Mouse (Mus musculus) kidney, postnatal 4 days (tissue): Measurements from ENCODE around the gene Syngap1.

ENCODE experiments used
- DNase-seq, 2 experiments: peaks; one replicate each; pipeline ENCODE4 v3.0.0; 2021; ENCODE audit warnings: mixed read lengths in 2 of 2

Syngap1 gene

GRCm38 (mm10) chr17:26936921-26937695 lies 3.9 kb upstream of the Syngap1 start:
- DNase-seq, result no peak

GRCm38 (mm10) chr17:26937883-26938695 lies 3.0 kb upstream of the Syngap1 start:
- DNase-seq, result no peak

DNA sequence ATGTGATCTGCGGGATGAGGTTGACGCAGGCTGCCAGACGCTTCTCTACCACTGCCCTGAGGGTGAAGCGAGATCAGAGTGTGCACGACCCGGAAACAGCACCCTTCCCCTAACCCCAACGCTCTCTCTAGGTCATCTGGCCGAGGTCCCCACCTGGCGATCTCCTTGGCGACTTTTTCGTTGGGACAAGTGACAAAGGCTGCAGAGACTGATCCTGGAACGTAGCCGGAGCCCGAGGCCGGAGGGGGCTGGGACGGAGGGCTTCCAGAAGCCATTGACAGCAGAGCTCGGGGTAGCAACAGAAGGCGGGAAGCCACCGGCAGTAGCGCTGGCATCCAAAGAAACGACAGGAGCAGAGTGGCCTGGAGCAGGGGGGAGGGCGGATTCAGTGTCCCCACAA lies 2.3 kb upstream of the Syngap1 start:
- DNase-seq, result peak in 1 of 2 experiments; percentile 43

- DNase-seq, result peak; percentile 99 to 100
Observed at GRCm38 (mm10) chr17:26939178-26939972, 1.7 kb upstream of the Syngap1 start, which contains the start of gene Cuta. Cuta (minus strand) TSS chr17:26939569.

GRCm38 (mm10) chr17:26939973-26940300 lies 1.1 kb upstream of the Syngap1 start:
- no peak for DNase-seq

DNA sequence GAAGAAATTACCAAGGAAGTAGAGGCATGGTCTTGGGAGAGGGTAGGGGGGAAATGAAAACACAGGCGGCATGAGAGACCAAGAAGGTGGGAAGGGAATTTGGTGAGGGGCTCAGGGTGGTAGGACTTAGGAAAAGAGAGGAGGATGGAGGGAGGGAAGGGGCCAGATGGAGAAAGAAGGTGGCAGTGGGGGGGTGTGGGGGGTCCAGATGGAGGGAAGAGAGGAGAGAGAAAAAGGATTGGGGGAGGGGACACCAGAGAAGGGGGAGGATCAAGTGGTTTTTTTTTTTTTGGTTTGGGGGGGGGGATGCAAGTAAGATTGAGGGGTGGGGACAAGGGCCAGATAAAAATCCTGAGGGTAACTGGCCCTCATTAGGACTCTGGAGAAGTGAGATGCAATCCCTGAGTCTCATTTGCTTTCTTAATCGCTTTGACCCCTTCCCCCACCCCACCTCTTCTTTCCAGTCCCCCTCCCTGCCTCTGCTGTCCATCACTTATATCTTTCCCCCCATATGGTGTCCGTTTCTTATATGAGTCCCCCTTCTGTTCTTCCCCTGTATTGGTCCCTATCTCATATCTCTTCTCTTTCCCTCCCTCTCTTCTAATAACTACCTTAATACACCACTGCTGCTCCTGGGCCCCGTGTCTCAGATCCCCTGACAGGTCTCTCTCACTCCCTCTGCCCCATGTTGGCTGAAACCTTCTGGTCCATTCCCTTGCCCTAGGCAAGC lies 953 bp downstream of the Syngap1 start:
- no peak for DNase-seq

DNA sequence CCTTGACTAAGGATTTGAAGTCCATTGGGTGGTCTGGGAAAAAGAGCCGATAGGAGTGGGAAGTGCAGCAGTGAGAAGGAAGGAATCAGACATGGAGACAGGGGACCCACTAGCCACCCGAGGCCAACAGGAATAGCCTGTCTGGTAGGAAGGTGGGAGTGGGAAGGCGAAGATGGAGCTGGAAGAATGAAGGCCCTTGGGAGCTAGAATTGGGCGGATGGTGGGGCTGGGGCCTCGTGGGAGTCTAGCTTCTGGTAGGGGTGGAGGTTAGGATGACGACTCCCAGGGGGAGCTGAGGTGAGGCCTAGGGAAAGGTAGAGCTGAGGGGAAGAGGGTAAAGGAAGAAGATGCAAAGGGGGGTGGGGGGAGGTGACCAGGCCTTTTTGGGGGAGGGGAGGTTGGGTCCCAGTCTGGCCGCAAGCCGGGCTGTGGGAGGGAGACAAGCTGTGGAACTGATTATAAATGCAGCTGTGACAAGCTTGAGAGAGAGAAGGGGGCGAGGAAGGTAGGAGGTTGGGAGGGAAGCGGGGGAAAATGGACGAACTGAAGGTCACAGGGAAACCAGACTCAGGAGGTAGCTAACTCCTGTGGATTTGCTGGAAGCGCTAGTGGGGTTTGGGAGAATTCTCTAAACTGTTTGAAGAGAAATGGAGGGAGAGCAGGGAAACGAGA lies 4.9 kb downstream of the Syngap1 start:
- peak in 1 of 2 experiments; percentile 45 for DNase-seq

DNA sequence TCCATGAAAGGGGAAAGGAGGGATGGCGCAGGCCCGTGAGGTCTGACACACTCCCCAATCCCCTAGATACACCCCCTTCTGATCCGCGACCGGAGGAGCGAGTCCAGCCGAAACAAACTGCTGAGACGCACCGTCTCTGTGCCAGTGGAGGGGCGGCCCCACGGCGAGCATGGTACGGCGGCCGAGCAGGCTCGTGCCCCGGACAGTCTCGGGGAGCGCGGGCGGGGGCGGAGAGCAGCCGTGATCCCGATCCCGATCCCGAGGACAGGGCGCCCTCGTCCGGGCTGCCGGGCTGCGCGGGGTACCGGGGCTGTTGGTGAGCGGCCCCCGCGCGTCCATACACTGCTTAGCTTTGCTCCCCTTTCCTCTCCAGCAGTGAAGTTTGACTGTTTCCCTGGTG lies 5.5 kb downstream of the Syngap1 start:
- peak; percentile 84 to 90 for DNase-seq

GRCm38 (mm10) chr17:26947231-26948100 lies 6.4 kb downstream of the Syngap1 start:
- DNase-seq, result no peak

- DNase-seq, result peak; percentile 68 to 77
Observed at GRCm38 (mm10) chr17:26948316-26949050, 7.4 kb downstream of the Syngap1 start.

GRCm38 (mm10) chr17:26949051-26949577 lies 8.1 kb downstream of the Syngap1 start:
- peak; percentile 46 to 64 for DNase-seq

DNA sequence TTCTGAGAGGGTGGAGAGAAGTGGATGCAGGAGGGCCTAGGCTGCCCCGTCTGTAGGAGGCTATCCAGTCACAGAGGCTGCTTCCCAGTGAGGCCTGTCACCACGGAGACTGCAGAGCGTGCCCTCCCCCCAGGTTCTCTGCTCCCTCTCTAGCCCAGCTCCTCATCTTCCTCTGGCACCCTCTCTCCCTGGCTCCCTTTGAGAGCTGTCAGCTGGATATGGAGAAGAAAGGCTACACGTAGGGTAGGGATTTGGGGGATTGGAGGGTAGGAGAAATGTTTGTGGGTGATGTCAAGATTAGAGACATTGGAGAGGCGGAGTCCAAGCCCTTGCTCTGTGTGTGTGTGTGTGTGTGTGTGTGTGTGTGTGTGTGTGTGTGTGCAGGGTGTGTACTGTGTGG lies 8.8 kb downstream of the Syngap1 start:
- DNase-seq, result no peak

DNA sequence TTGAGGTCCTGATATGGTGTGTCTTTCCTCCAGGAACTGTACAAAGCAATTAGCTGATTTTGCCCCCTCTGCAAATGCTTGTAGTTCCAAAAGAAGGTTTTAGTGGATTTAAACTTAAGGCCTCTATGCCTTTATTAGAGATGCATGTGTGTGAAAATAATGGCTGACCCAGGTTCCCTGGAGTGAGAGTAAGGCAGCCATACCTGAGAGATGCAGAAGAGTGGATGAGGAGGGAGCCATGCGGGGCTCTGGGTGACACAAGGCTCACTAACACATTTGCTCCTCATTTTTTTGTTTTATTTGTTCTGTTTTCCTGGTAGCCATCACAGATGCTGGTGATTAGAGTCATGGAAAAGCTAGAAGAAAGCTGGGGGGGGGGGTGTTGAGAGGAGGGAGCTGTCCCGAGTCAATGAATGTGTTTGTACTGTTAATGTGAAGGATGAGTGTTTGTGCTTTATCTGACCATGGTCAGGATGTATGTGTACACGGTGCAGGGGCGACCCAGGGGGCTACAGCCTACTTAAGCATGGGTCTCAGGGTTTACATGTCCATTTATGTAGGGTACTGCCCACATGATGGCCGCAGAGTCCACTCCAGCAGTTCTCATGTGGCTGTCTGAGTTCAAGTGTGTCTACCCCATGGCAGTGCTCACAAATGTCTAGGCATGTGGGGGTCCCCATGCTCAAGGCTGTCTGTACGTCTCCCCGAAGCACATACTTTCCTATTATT lies 9.7 kb downstream of the Syngap1 start:
- no peak for DNase-seq

DNA sequence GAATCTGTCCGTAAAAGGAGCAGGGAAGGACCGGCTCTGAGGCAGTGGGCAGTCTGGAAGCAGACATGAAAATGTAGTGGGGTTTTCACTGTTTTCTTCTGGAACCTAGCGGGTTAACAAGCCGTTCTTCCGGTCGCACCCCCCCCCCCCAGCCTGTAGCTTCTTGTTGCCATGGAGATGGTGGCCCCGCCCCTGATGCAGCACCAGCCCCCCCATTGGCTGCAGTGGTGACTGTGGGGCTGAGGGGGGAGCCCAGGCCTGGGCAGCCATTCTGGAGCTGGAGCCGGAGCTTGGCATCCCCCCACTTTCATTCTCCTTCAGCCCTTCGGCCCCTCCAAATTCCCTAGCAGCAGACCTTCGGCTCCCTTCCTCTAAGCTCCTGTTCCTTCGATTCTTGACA lies 10.4 kb downstream of the Syngap1 start:
- DNase-seq, result peak; percentile 91 to 95

DNA sequence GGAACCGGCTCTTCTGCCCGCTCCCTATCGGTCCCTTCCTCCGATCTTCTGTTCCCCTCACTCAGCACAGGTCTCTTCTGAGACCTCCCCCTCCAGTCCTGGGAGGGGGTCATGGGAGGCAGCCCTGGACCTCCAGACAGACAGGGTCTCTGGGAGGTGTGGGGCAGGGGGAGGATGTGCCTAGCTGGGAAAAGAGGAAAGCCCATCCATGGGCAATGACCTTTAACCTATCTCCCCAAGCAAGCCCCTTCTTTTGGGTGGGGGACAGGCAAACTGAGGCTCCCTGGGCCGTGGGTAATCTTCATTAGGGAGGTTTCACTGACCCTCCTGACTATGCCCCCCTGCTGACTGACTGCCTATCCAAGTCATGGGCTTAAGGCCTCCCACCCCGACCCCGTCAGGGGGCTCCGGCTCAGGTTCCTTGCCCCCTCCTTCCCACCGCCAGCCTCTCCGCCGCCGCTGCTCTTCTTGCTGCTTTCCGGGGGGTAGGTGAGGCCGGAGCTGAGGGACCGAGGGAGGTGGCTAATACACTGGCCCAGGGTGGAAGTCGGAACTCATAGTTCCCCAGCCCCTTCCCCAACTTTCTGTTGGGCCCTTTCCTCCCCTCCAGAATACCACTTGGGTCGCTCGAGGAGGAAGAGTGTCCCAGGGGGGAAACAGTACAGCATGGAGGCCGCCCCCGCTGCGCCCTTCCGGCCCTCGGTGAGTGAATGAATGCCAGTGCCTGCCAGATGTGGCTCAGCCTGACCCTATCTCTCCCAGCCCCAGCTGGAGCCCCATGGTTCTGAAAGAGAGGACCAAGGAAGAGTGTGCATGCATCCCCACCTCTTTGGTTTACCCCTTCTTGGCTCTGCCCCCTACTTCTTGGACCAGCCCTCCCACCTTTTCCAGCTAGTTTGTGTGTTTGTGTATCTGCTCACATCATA lies 11.2 kb downstream of the Syngap1 start:
- peak in 1 of 2 experiments; percentile 33 for DNase-seq

- no peak for DNase-seq
Observed at GRCm38 (mm10) chr17:26953201-26953600, 12.1 kb downstream of the Syngap1 start.

DNA sequence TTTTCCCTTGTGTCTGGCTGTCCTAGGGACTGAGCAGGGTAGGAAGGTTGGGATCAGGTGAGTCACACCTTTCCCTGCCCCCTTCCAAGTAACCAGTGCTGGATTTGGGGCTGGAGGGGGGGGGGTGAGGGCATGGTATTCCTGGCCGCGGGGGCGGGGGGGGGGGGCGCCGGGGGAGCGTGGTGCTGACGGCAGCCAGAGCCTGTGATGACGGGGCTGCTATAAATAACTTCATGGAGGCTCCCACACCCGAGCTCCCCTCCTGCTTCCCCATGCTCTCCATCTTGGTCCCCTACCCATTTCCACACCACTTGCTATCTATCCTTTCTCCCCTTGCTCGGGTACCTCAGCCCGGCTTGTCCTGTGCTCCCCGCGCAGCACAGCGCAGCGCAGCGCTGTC lies 12.7 kb downstream of the Syngap1 start:
- no peak for DNase-seq

GRCm38 (mm10) chr17:26956309-26956708 lies 15.3 kb downstream of the Syngap1 start:
- no peak for DNase-seq
